Mouse (Mus musculus) lung, embryonic 14.5 days (tissue): ENCODE measurements around the gene Trafd1. TPM values are rescaled to one million over a fixed set of nuclear protein-coding genes. Genes with fewer than 3 reads are reported as not detected.

Experiments used
- ATAC-seq: fragments of 200-750 bp; cut with Nextera tagmentation; 2 replicates; pipeline ENCODE4 v1.8.0; 2017; ENCODE audit warnings: mild to moderate bottlenecking, moderate TSS enrichment, moderate library complexity; ENCODE audit not compliant: insufficient read depth
- DNase-seq: peaks from one replicate; pipeline ENCODE4 v3.0.0-alpha.2; 2015
- H3K27ac ChIP-seq: fragments of 300-500 bp; sonication (generic); 2 replicates; pipeline ENCODE4 v1.5.1; 2014; ENCODE audit warnings: low read depth, mild to moderate bottlenecking, moderate library complexity
- H3K27me3 ChIP-seq: fragments of 300-500 bp; sonication (generic); 2 replicates; pipeline ENCODE4 v1.6.1; 2014; ENCODE audit warnings: low read length, control low read depth; ENCODE audit not compliant: insufficient read depth
- H3K36me3 ChIP-seq: fragments of 300-500 bp; sonication (generic); 2 replicates; pipeline ENCODE4 v1.6.1; 2014; ENCODE audit warnings: control low read depth; ENCODE audit not compliant: insufficient read depth
- H3K4me1 ChIP-seq: fragments of 300-500 bp; sonication (generic); 2 replicates; pipeline ENCODE4 v1.6.1; 2014; ENCODE audit warnings: antibody characterized with exemption, control low read depth; ENCODE audit not compliant: insufficient read depth
- H3K4me2 ChIP-seq: fragments of 300-500 bp; sonication (generic); 2 replicates; pipeline ENCODE4 v1.6.1; 2014; ENCODE audit warnings: mild to moderate bottlenecking
- H3K4me3 ChIP-seq: fragments of 300-500 bp; sonication (generic); 2 replicates; pipeline ENCODE4 v1.5.1; 2014; ENCODE audit warnings: low read depth, low read length
- H3K9ac ChIP-seq: fragments of 300-500 bp; sonication (generic); 2 replicates; pipeline ENCODE4 v1.6.1; 2014
- H3K9me3 ChIP-seq: fragments of 300-500 bp; sonication (generic); 2 replicates; pipeline ENCODE4 v1.6.1; 2016; ENCODE audit warnings: low read depth, low read length, control low read depth
- CTCF ChIP-seq: IDR thresholded peaks from 2 replicates; pipeline ENCODE4 v1.5.1; 2016; ENCODE audit warnings: antibody characterized with exemption, low read depth
- WGBS: fragments of 180-500 bp; shearing (Covaris S2); extraction: QIAGEN DNeasy Blood & Tissue Kit; methylation state at CpG from one replicate; pipeline ENCODE4 v1.1.7; 2014; 5-methylcytosine and 5-hydroxymethylcytosine counted together
- polyA plus RNA-seq: library from polyadenylated mRNA; unstranded; fragments of >200 nt; fragmentation: Nextera tagmentation; extraction: Ambion mirVana; gene quantifications from 2 replicates; pipeline ENCODE4 v1.2.1, GENCODE M21; 2014

The Trafd1 gene
- polyA plus RNA-seq, 1 experiment from 2014 or later = 60.8 TPM

GRCm38 (mm10) chr5:121395621-121396020, 10.2 kb upstream of the Trafd1 start:
- H3K4me2 ChIP-seq = no peak overlapping the region
- H3K27ac ChIP-seq = no peak overlapping the region
- peaks cover 7% of the 10 kb centered on the region; the same call in 1 of the 2 replicates for H3K4me1 ChIP-seq
- no peak for ATAC-seq
- H3K4me3 ChIP-seq = no peak overlapping the region
- 71% methylated on average over 5 of the region's 5 CpGs for whole genome bisulfite sequencing
- H3K9me3 ChIP-seq = no peaks in the 10 kb centered on the region
- H3K27me3 ChIP-seq = no peaks in the 10 kb centered on the region
- H3K9ac ChIP-seq = no peak overlapping the region
- TF ChIP-seq CTCF = no peak
- 0 out of 2 replicates have a peak, but pooled peaks cover under 1% of the 10 kb centered on the region for H3K36me3 ChIP-seq
- DNase-seq = no peak

DNA sequence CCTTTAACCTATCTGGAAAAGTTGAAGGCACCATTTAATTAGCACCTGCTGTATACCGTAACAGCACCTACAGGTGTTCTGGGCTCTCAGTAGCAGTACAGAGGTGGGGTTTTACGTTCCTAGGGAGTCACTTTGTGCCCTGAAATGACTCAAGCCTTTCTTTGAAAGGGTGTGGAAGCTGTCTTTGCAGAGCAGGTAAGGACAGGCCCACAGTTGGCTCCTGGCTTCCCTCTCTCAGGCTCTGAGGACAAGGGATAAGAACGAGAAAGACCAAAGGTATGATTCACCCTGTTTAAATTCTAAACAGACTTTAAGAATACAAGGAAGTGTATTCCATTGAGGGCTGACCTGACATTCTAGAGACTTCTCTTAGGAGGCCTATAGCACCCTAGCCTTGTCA, 8.0 kb upstream of the Trafd1 start:
- Histone ChIP-seq H3K27me3 (no peaks in the 10 kb centered on the region), H3K4me2 (no peak overlapping the region), H3K9ac (no peak overlapping the region), H3K9me3 (no peaks in the 10 kb centered on the region), H3K4me3 (no peak overlapping the region), H3K27ac (no peak overlapping the region), H3K36me3 (no peaks in the 10 kb centered on the region), H3K4me1 (no peaks in the 10 kb centered on the region)
- ATAC-seq = no peak
- TF ChIP-seq CTCF = no peak
- DNase-seq = no peak
- WGBS = 73% methylated on average over 3 of the region's 3 CpGs

DNA sequence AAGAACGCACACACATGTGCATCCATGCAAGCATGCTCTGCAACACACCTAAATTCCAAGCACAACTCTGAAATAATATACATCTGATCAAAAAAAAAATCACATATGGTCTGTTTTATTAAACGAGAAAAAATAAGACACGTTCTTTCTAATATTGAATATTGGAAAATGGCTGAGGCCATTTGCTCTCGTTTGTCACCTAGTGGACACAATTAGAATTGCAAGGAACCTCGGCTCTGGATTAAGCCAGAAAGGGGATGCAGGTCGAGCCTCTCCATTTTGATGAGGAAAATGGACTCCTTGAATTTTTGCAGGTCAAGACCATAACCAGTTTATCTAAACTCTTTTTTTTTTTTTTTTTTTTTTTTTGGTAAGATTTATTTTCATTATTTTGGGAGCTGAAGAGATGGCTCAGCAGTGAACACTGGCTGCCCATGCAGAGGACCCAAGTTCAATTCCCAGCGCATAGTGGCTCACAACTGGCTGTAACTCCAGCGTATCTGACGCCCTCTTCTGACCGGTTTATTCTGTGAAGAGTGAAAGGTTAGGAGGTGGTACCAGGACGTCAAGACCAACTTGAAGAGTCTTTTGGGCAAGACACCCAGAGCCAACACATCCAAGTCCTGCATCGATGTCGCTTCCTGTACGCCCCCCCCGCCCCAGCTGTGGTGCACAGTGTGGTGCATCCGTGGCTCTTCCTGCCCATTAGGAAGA, 7.4 kb upstream of the Trafd1 start:
- H3K9me3 ChIP-seq = no peaks in the 10 kb centered on the region
- H3K27ac ChIP-seq = no peak overlapping the region
- DNase-seq = peak; percentile 86
- no peak for ATAC-seq
- WGBS = 54% methylated on average over 16 of the region's 16 CpGs
- H3K4me3 ChIP-seq = no peak overlapping the region
- no peak overlapping the region for H3K9ac ChIP-seq
- TF ChIP-seq CTCF = peak; percentile 83
- no peaks in the 10 kb centered on the region for H3K4me1 ChIP-seq
- no peaks in the 10 kb centered on the region for H3K36me3 ChIP-seq
- H3K4me2 ChIP-seq = no peak overlapping the region
- no peaks in the 10 kb centered on the region for H3K27me3 ChIP-seq

DNA sequence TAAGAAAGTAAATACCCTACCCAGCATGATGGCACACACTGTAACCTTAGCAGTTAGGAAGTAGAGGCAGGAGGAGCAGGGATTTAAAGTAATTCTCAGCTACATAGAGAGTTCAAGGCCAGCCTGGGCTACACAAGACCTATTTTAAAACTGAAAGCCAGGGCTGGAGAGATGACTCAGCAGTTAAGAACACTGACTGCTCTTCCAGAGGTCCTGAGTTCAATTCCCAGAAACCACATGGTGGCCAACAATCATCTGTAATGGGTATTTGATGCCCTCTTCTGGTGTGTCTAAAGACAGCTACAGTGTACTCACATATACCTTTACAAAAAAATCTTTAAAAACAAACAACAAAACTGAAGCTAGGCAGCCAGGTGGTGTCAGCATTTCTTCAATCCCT, 4.3 kb upstream of the Trafd1 start:
- no peaks in the 10 kb centered on the region for H3K27me3 ChIP-seq
- no peaks in the 10 kb centered on the region for H3K36me3 ChIP-seq
- no peak overlapping the region for H3K27ac ChIP-seq
- no peak for ATAC-seq
- H3K4me1 ChIP-seq = no peaks in the 10 kb centered on the region
- no peak for DNase-seq
- no peaks in the 10 kb centered on the region for H3K9me3 ChIP-seq
- TF ChIP-seq CTCF = no peak
- no peak overlapping the region for H3K4me3 ChIP-seq
- no peak overlapping the region for H3K9ac ChIP-seq
- no peak overlapping the region for H3K4me2 ChIP-seq

DNA sequence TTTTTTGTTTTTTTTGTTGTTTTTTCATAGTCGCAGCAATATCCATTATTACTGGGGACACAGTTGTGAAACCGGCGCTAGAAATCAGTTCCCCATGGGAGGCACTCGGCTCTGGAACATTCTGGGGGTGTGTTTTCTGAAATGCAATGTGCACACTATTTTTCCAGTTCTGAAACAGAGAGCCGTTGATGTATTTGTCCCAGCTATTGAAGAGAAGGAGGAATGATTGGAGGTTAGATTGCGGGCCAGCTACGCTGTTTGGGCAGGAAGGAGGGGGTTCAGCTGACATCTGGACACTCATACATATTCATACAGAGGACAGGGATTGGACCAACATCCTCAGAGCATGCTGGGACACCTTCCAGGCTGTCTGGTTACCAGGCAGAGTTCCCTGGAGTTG, 3.7 kb upstream of the Trafd1 start:
- H3K36me3 ChIP-seq = no peaks in the 10 kb centered on the region
- 57% methylated on average over 7 of the region's 7 CpGs for WGBS
- H3K4me3 ChIP-seq = no peak overlapping the region
- ATAC-seq (no peak), DNase-seq (no peak)
- no peak overlapping the region for H3K27ac ChIP-seq
- no peaks in the 10 kb centered on the region for H3K9me3 ChIP-seq
- TF ChIP-seq CTCF = no peak
- no peak overlapping the region for H3K9ac ChIP-seq
- no peaks in the 10 kb centered on the region for H3K4me1 ChIP-seq
- H3K27me3 ChIP-seq = no peaks in the 10 kb centered on the region
- H3K4me2 ChIP-seq = no peak overlapping the region

DNA sequence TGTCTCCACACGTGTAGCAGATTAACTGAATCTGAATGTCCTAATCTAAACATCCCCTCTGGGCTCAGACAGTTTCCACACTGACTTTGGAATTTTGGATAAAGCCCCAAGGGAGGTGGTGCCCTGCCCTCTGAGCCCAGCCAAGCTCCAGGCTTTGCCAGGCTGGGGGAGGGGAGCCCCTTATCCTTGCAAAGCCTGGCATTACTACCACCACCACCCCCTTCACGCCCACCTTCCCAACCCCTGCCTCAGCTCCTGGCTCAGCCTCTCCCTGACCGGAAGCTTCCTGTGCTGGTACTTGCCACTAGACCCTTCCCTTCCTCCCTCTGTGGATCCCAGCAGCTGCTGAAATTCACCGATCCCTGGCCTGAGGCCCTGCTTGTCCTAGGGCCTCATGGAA, 1.7 kb upstream of the Trafd1 start:
- H3K4me3 ChIP-seq = no peak overlapping the region
- 35% methylated on average over 4 of the region's 4 CpGs for WGBS
- H3K9me3 ChIP-seq = no peaks in the 10 kb centered on the region
- H3K36me3 ChIP-seq = peaks cover 3% of the 10 kb centered on the region; the same call in 1 of the 2 replicates
- H3K4me2 ChIP-seq = no peak overlapping the region
- ATAC-seq (no peak), DNase-seq (peak; percentile 25)
- H3K4me1 ChIP-seq = no peaks in the 10 kb centered on the region
- H3K27ac ChIP-seq = no peak overlapping the region
- TF ChIP-seq CTCF = no peak
- H3K9ac ChIP-seq = no peak overlapping the region
- no peaks in the 10 kb centered on the region for H3K27me3 ChIP-seq

GRCm38 (mm10) chr5:121386120-121386909, 883 bp upstream of the Trafd1 start:
- peak overlapping the region; percentile 78 for H3K4me2 ChIP-seq
- no peaks in the 10 kb centered on the region for H3K4me1 ChIP-seq
- 31% methylated on average over 22 of the region's 22 CpGs for WGBS
- DNase-seq = peak; percentile 39
- H3K4me3 ChIP-seq = peak overlapping the region; percentile 75
- H3K9me3 ChIP-seq = no peaks in the 10 kb centered on the region
- H3K9ac ChIP-seq = no peak overlapping the region
- peaks cover 11% of the 10 kb centered on the region; the same call in 1 of the 2 replicates for H3K36me3 ChIP-seq
- peak overlapping the region; percentile 18; the same call in 1 of the 2 replicates for H3K27ac ChIP-seq
- H3K27me3 ChIP-seq = no peaks in the 10 kb centered on the region
- no peak for ATAC-seq
- no peak for TF ChIP-seq CTCF
